11 mouse cellular contexts compared by ENCODE assay signal in the genomic region with DNA sequence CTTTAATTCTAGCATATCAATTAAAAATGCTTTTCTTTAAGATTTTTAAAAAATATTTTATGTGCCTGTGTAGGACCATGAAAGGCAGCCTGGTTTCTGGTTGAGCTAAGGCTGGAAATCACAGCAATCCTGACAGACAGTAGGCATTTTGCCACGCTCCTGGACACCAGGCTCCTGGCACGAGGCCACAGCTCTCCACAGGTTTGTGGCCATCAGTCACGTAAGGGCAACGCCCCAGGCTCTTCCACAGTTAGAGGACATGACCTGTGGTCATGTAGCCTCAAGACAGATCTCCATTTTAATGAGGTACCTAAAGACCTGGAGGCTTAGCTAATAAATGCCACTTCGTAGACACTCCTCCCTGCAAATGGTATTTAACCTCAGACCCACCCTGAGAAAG. TPM values are rescaled to one million over a fixed set of nuclear protein-coding genes. Genes with fewer than 3 reads are reported as not detected.
A peak's percentile ranks its signal among the peaks of the same experiment; 100 is the strongest.
DNase-seq lines count a peak whose midpoint lies in the region; ATAC-seq and TF ChIP-seq lines count a peak whose summit lies in the region.
"Had no signal": no experiment of that assay in that cellular context is flagged by ENCODE, and none has a peak within 500 bp of the region (broad histone marks: within the 10 kb centered on the region; RNA-seq: fewer than 3 reads in every experiment).

No protein-coding gene starts in this region.

- H3K4me1 ChIP-seq in hindbrain, postnatal 0 days (ENCODE audit: insufficient read depth, low read length): no peaks in the 10 kb centered on the region
- H3K4me1 ChIP-seq in hindbrain, embryonic 12.5 days: no peaks in the 10 kb centered on the region
- H3K4me1 ChIP-seq in cerebellum, adult 2 months (ENCODE audit: control insufficient read depth, insufficient read depth, low read length): no peaks in the 10 kb centered on the region
- no peaks in the 10 kb centered on the region for H3K4me1 ChIP-seq in forebrain, embryonic 13.5 days
- H3K4me1 ChIP-seq: heart, embryonic 15.5 days had no signal

- H3K27me3 ChIP-seq in hindbrain, postnatal 0 days (ENCODE audit: insufficient read depth, low read length): no peaks in the 10 kb centered on the region
- H3K27me3 ChIP-seq in hindbrain, embryonic 12.5 days: no peaks in the 10 kb centered on the region
- H3K27me3 ChIP-seq in cerebellum, adult 2 months (ENCODE audit: control insufficient read depth, insufficient read depth, low read length): no peaks in the 10 kb centered on the region
- H3K27me3 ChIP-seq in forebrain, embryonic 13.5 days: no peaks in the 10 kb centered on the region
- H3K27me3 ChIP-seq: heart, embryonic 15.5 days had no signal

- 57% methylated on average over 5 of the region's 5 CpGs for WGBS in hindbrain, postnatal 0 days
- WGBS in hindbrain, embryonic 12.5 days: 77% methylated on average over 5 of the region's 5 CpGs
- WGBS in cerebellum, adult 2 months: 23% methylated on average over 5 of the region's 5 CpGs
- 86% methylated on average over 5 of the region's 5 CpGs for WGBS in forebrain, embryonic 13.5 days

- no peak overlapping the region for H3K27ac ChIP-seq in hindbrain, postnatal 0 days
- H3K27ac ChIP-seq in hindbrain, embryonic 12.5 days: no peak overlapping the region
- no peak overlapping the region for H3K27ac ChIP-seq in cerebellum, adult 2 months (ENCODE audit: insufficient read depth, low read length)
- no peak overlapping the region for H3K27ac ChIP-seq in forebrain, embryonic 13.5 days
- H3K27ac ChIP-seq: heart, embryonic 15.5 days had no signal

- no peak for TF ChIP-seq POLR2A in cerebellum, adult 2 months (IDR thresholded peaks at IDR 0.05; ENCODE audit: borderline replicate concordance, insufficient read depth, low read length)

- ATAC-seq in hindbrain, postnatal 0 days: no peak
- ATAC-seq in hindbrain, embryonic 12.5 days (ENCODE audit: low FRiP score): no peak
- ATAC-seq in forebrain, embryonic 13.5 days: no peak
- ATAC-seq: activated CD4-positive, CD25-positive, alpha-beta regulatory T cell, adult 4 months had no signal

- peak; percentile 23 for DNase-seq in hindbrain, postnatal 0 days (ENCODE audit: low spot score)
- DNase-seq in Muller cell, postnatal 12 days (ENCODE audit: inconsistent ontology term): peak; percentile 23
- DNase-seq in cerebellum, adult 2 months: peak; percentile 76 to 79
- DNase-seq in kidney, postnatal 10 days: peak; percentile 21
- no peak for DNase-seq in spleen, postnatal 4 days (ENCODE audit: low spot score in 2 of 2)
- DNase-seq: thymus, postnatal 14 days had no signal

- no peak for TF ChIP-seq CTCF in hindbrain, postnatal 0 days (IDR thresholded peaks at IDR 0.05; ENCODE audit: low read depth)
- no peak for TF ChIP-seq CTCF in cerebellum, adult 2 months (IDR thresholded peaks at IDR 0.05; ENCODE audit: borderline replicate concordance, insufficient read depth, low read depth, low read length)

- H3K9ac ChIP-seq in hindbrain, postnatal 0 days (replicated peaks; ENCODE audit: low read length): no peak overlapping the region
- H3K9ac ChIP-seq in hindbrain, embryonic 12.5 days: no peak overlapping the region
- no peak overlapping the region for H3K9ac ChIP-seq in forebrain, embryonic 13.5 days
- H3K9ac ChIP-seq: heart, embryonic 15.5 days had no signal

- H3K4me3 ChIP-seq in hindbrain, postnatal 0 days (ENCODE audit: low read length): no peak overlapping the region
- no peak overlapping the region for H3K4me3 ChIP-seq in hindbrain, embryonic 12.5 days
- H3K4me3 ChIP-seq in cerebellum, adult 2 months (replicated peaks; ENCODE audit: insufficient read depth, low read depth, low read length): no peak overlapping the region
- H3K4me3 ChIP-seq in forebrain, embryonic 13.5 days: no peak overlapping the region
- H3K4me3 ChIP-seq: heart, embryonic 15.5 days; myocyte had no signal

- no peaks in the 10 kb centered on the region for H3K9me3 ChIP-seq in hindbrain, postnatal 0 days (ENCODE audit: low read length)
- no peaks in the 10 kb centered on the region for H3K9me3 ChIP-seq in hindbrain, embryonic 12.5 days (replicated peaks)
- H3K9me3 ChIP-seq in forebrain, embryonic 13.5 days (replicated peaks): no peaks in the 10 kb centered on the region
- H3K9me3 ChIP-seq: heart, embryonic 15.5 days had no signal

- H3K4me2 ChIP-seq in hindbrain, postnatal 0 days (ENCODE audit: low read depth, low read length): no peak overlapping the region
- no peak overlapping the region for H3K4me2 ChIP-seq in hindbrain, embryonic 12.5 days (replicated peaks)
- H3K4me2 ChIP-seq in forebrain, embryonic 13.5 days: no peak overlapping the region
- H3K4me2 ChIP-seq: heart, embryonic 15.5 days had no signal

- H3K36me3 ChIP-seq in hindbrain, postnatal 0 days (ENCODE audit: insufficient read depth, low read length): no peaks in the 10 kb centered on the region
- H3K36me3 ChIP-seq in hindbrain, embryonic 12.5 days: peaks cover 8% of the 10 kb centered on the region
- peaks cover 6% of the 10 kb centered on the region; the same call in 1 of the 2 replicates for H3K36me3 ChIP-seq in forebrain, embryonic 13.5 days (ENCODE audit: poor library complexity, severe bottlenecking)
- H3K36me3 ChIP-seq: heart, embryonic 15.5 days had no signal

RNA-seq across cellular contexts. Expression of a gene that starts 56.9 kb away (rescaled TPM):
- total RNA-seq in hindbrain, postnatal 0 days (2014; rRNA removed): 39.8 and 45.4 TPM in 2 replicates
- 45.4 and 45.7 TPM in 2 replicates for polyA plus RNA-seq in hindbrain, postnatal 0 days (2015; fragmentation: Nextera tagmentation; extraction: Ambion mirVana)
- 100 and 108 TPM in 2 replicates for polyA plus RNA-seq in hindbrain, embryonic 12.5 days (2016; fragmentation: Nextera tagmentation; extraction: Ambion mirVana)
- polyA plus RNA-seq in cerebellum, adult 2 months (2012; rRNA removed): 30.3 and 32.1 TPM in 2 replicates
- polyA plus RNA-seq in forebrain, embryonic 13.5 days (2015; fragmentation: Nextera tagmentation; extraction: Ambion mirVana): 75.2 and 84.1 TPM in 2 replicates

Comparison
In these comparisons a context has a peak if more than half of its experiments do, and no peak if none do; other contexts are left out.
1. DNase-seq: peak in hindbrain, postnatal 0 days (single experiment), Muller cell, postnatal 12 days (single experiment), cerebellum, adult 2 months (2 of 2) and kidney, postnatal 10 days (single experiment); none in spleen, postnatal 4 days (0 of 2).